Mouse (Mus musculus): ENCODE data around the gene Bmi1. TPM values are rescaled to one million over a fixed set of nuclear protein-coding genes. Genes with fewer than 3 reads are reported as not detected.

Gene Bmi1
- total and polyA plus RNA-seq, 3 experiments, result 22.3 to 70.6 (median 59.2) TPM

GRCm38 (mm10) chr2:18675681-18676456 lies 949 bp upstream of the Bmi1 start:
- 27% methylated on average over 42 of the region's 42 CpGs for WGBS
- Histone ChIP-seq H3K4me1 (ENCODE audit: control insufficient read depth, insufficient read depth, low read length) (peaks cover 2% of the 10 kb centered on the region), H3K9ac (ENCODE audit: low read depth, low read length) (peak overlapping the region; percentile 84), H3K36me3 (ENCODE audit: control insufficient read depth, insufficient read depth, low read length) (peaks cover 9% of the 10 kb centered on the region), H3K4me3 (peak overlapping the region; percentile 65), H3K79me2 (replicated peaks; ENCODE audit: control insufficient read depth, insufficient read depth, low read length) (no peaks in the 10 kb centered on the region), H3K27ac (peak overlapping the region; percentile 95), H3K27me3 (ENCODE audit: control insufficient read depth, insufficient read depth, low read length) (no peaks in the 10 kb centered on the region)
- DNase-seq, result no peak
- intact Hi-C loops (cut with DNase I), result loop anchor here (2.0 to 5.0 kb wide), 5 partner anchors 91 to 649 kb away; partner anchors contain the start of genes 4930426L09Rik, Dnajc1, Pip4k2a and Skida1
- no peak for TF ChIP-seq POLR2A (IDR thresholded peaks at IDR 0.05; ENCODE audit: insufficient read depth, low read depth, low read length)

GRCm38 (mm10) chr2:18676457-18676935 lies 322 bp upstream of the Bmi1 start:
- H3K36me3 ChIP-seq (ENCODE audit: control insufficient read depth, insufficient read depth, low read length), result peaks cover 9% of the 10 kb centered on the region
- DNase-seq, result peak; percentile 82 to 87
- TF ChIP-seq POLR2A (IDR thresholded peaks at IDR 0.05; ENCODE audit: insufficient read depth, low read depth, low read length) (no peak), CTCF (IDR thresholded peaks at IDR 0.05) (0 out of 2 replicates have a peak, but pooled peaks have one; percentile 1)
- H3K27ac ChIP-seq, result peak overlapping the region; percentile 95
- 4% methylated on average over 39 of the region's 64 CpGs for WGBS
- peak overlapping the region; percentile 85 for H3K4me3 ChIP-seq
- no peaks in the 10 kb centered on the region for H3K79me2 ChIP-seq (replicated peaks; ENCODE audit: control insufficient read depth, insufficient read depth, low read length)
- no peaks in the 10 kb centered on the region for H3K27me3 ChIP-seq (ENCODE audit: control insufficient read depth, insufficient read depth, low read length)
- H3K9ac ChIP-seq (ENCODE audit: low read depth, low read length), result peak overlapping the region; percentile 84
- peaks cover 2% of the 10 kb centered on the region for H3K4me1 ChIP-seq (ENCODE audit: control insufficient read depth, insufficient read depth, low read length)
- intact Hi-C loops (cut with DNase I), result loop anchor here (2.0 to 5.0 kb wide), 5 partner anchors 90 to 649 kb away; partner anchors contain the start of genes 4930426L09Rik, Dnajc1, Pip4k2a and Skida1

GRCm38 (mm10) chr2:18677631-18678471 lies 1.0 kb downstream of the Bmi1 start:
- H3K79me2 ChIP-seq (replicated peaks; ENCODE audit: control insufficient read depth, insufficient read depth, low read length), result no peaks in the 10 kb centered on the region
- no peaks in the 10 kb centered on the region for H3K27me3 ChIP-seq (ENCODE audit: control insufficient read depth, insufficient read depth, low read length)
- peaks cover 2% of the 10 kb centered on the region for H3K4me1 ChIP-seq (ENCODE audit: control insufficient read depth, insufficient read depth, low read length)
- WGBS, result 17% methylated on average over 54 of the region's 55 CpGs
- H3K9ac ChIP-seq (ENCODE audit: low read depth, low read length), result peak overlapping the region; percentile 97
- peak overlapping the region; percentile 85 for H3K4me3 ChIP-seq
- intact Hi-C loops (cut with DNase I), result loop anchor here (2.0 to 5.0 kb wide), 6 partner anchors 17 to 651 kb away; partner anchors contain the start of genes 4930426L09Rik, Dnajc1, Pip4k2a and Skida1
- H3K36me3 ChIP-seq (ENCODE audit: control insufficient read depth, insufficient read depth, low read length), result peaks cover 9% of the 10 kb centered on the region
- DNase-seq, result peak; percentile 59 to 75
- peak overlapping the region; percentile 70 for H3K27ac ChIP-seq
- TF ChIP-seq POLR2A (IDR thresholded peaks at IDR 0.05; ENCODE audit: insufficient read depth, low read depth, low read length) (no peak), EP300 (IDR thresholded peaks at IDR 0.05; ENCODE audit: insufficient read depth, low read depth, low read length) (no peak), CTCF (IDR thresholded peaks at IDR 0.05) (no peak)

- Histone ChIP-seq H3K9ac (ENCODE audit: low read depth, low read length) (no peak overlapping the region), H3K27ac (no peak overlapping the region), H3K79me2 (replicated peaks; ENCODE audit: control insufficient read depth, insufficient read depth, low read length) (no peaks in the 10 kb centered on the region), H3K4me1 (ENCODE audit: control insufficient read depth, insufficient read depth, low read length) (peaks cover 2% of the 10 kb centered on the region), H3K36me3 (ENCODE audit: control insufficient read depth, insufficient read depth, low read length) (peaks cover 7% of the 10 kb centered on the region), H3K27me3 (ENCODE audit: control insufficient read depth, insufficient read depth, low read length) (no peaks in the 10 kb centered on the region), H3K4me3 (no peak overlapping the region)
- TF ChIP-seq EP300 (IDR thresholded peaks at IDR 0.05; ENCODE audit: insufficient read depth, low read depth, low read length) (no peak), POLR2A (IDR thresholded peaks at IDR 0.05; ENCODE audit: insufficient read depth, low read depth, low read length) (no peak), CTCF (IDR thresholded peaks at IDR 0.05) (no peak)
- intact Hi-C loops (cut with DNase I), result loop anchor here (1.0 to 5.0 kb wide), 6 partner anchors 11 to 652 kb away; partner anchors contain the start of genes 4930426L09Rik, Dnajc1, Pip4k2a and Skida1
- DNase-seq, result no peak
- WGBS, result 98% methylated on average over 2 of the region's 2 CpGs
Measured at GRCm38 (mm10) chr2:18679701-18680100, 2.9 kb downstream of the Bmi1 start.

- H3K4me3 ChIP-seq, result peak overlapping the region; percentile 47
- 5% methylated on average over 4 of the region's 4 CpGs for WGBS
- no peak overlapping the region for H3K9ac ChIP-seq (ENCODE audit: low read depth, low read length)
- peaks cover 2% of the 10 kb centered on the region for H3K4me1 ChIP-seq (ENCODE audit: control insufficient read depth, insufficient read depth, low read length)
- DNase-seq, result no peak
- intact Hi-C loops (cut with DNase I), result loop anchor here (1.0 kb wide), 1 partner anchor 10 kb away; no protein-coding TSS in a partner anchor
- H3K27me3 ChIP-seq (ENCODE audit: control insufficient read depth, insufficient read depth, low read length), result no peaks in the 10 kb centered on the region
- TF ChIP-seq EP300 (IDR thresholded peaks at IDR 0.05; ENCODE audit: insufficient read depth, low read depth, low read length) (no peak), POLR2A (IDR thresholded peaks at IDR 0.05; ENCODE audit: insufficient read depth, low read depth, low read length) (no peak), CTCF (IDR thresholded peaks at IDR 0.05) (no peak)
- no peak overlapping the region; the same call in 1 of the 2 replicates for H3K27ac ChIP-seq
- no peaks in the 10 kb centered on the region for H3K79me2 ChIP-seq (replicated peaks; ENCODE audit: control insufficient read depth, insufficient read depth, low read length)
- H3K36me3 ChIP-seq (ENCODE audit: control insufficient read depth, insufficient read depth, low read length), result peaks cover 7% of the 10 kb centered on the region
Measured at GRCm38 (mm10) chr2:18680501-18680900, 3.7 kb downstream of the Bmi1 start.
